7 mouse cellular contexts compared by ENCODE assay signal in genomic region chr11:19986871-19987755, GRCm38 (mm10).
DNase-seq lines count a peak whose midpoint lies in the region; ATAC-seq lines count a peak whose summit lies in the region.

No protein-coding gene starts in this region.

- WGBS in embryonic facial prominence, embryonic 13.5 days: 24% methylated on average over 17 of the region's 17 CpGs
- WGBS in intestine, embryonic 15.5 days: 19% methylated on average over 17 of the region's 17 CpGs

- peak overlapping the region; percentile 21; the same call in 1 of the 2 replicates for H3K4me2 ChIP-seq in embryonic facial prominence, embryonic 13.5 days
- peak overlapping the region; percentile 39 for H3K4me2 ChIP-seq in intestine, embryonic 15.5 days (replicated peaks)

- H3K27me3 ChIP-seq in embryonic facial prominence, embryonic 13.5 days: no peaks in the 10 kb centered on the region
- H3K27me3 ChIP-seq in intestine, embryonic 15.5 days (replicated peaks): no peaks in the 10 kb centered on the region

- no peak overlapping the region for H3K4me3 ChIP-seq in embryonic facial prominence, embryonic 13.5 days
- H3K4me3 ChIP-seq in intestine, embryonic 15.5 days (replicated peaks): no peak overlapping the region

- H3K4me1 ChIP-seq in embryonic facial prominence, embryonic 13.5 days: peaks cover 62% of the 10 kb centered on the region
- peaks cover 63% of the 10 kb centered on the region for H3K4me1 ChIP-seq in intestine, embryonic 15.5 days (replicated peaks)

- intact Hi-C loops in left cerebral cortex, postnatal 14 days (cut with DNase I): no loop called here

- no peak for ATAC-seq in embryonic facial prominence, embryonic 13.5 days (ENCODE audit: insufficient number of reproducible peaks, insufficient read depth, low FRiP score, low TSS enrichment, low read depth)
- ATAC-seq in intestine, embryonic 15.5 days: peak; percentile 9; the same call in 1 of the 2 replicates
- ATAC-seq in megakaryocyte progenitor cell, adult 5-6 weeks (replicated peaks; ENCODE audit: poor library complexity): peak; percentile 45

- peak; percentile 55 for DNase-seq in 3134 (ENCODE audit: extremely low read depth, insufficient read length, low spot score)
- DNase-seq in 416B (ENCODE audit: low read depth): peak; percentile 93
- DNase-seq in thymus, postnatal 10 days (ENCODE audit: low spot score in 2 of 2): no peak
- DNase-seq in left cerebral cortex, postnatal 14 days (ENCODE audit: low spot score in 2 of 2): no peak

- H3K9me3 ChIP-seq in embryonic facial prominence, embryonic 13.5 days: no peaks in the 10 kb centered on the region
- H3K9me3 ChIP-seq in intestine, embryonic 15.5 days: no peaks in the 10 kb centered on the region

- H3K36me3 ChIP-seq in embryonic facial prominence, embryonic 13.5 days: no peaks in the 10 kb centered on the region
- H3K36me3 ChIP-seq in intestine, embryonic 15.5 days: no peaks in the 10 kb centered on the region

- H3K9ac ChIP-seq in embryonic facial prominence, embryonic 13.5 days: no peak overlapping the region
- H3K9ac ChIP-seq in intestine, embryonic 15.5 days: 0 out of 2 replicates have a peak overlapping the region, but pooled peaks have one; percentile 3

- peak overlapping the region; percentile 28; the same call in 1 of the 2 replicates for H3K27ac ChIP-seq in embryonic facial prominence, embryonic 13.5 days
- H3K27ac ChIP-seq in intestine, embryonic 15.5 days: peak overlapping the region; percentile 74

Comparison
In these comparisons a context has a peak if more than half of its experiments do, and no peak if none do; other contexts are left out.
1. DNase-seq: peak in 3134 (single experiment) and 416B (single experiment); none in thymus, postnatal 10 days (0 of 2) and left cerebral cortex, postnatal 14 days (0 of 2).